In genomic region chr7:44521710-44522109, GRCm38 (mm10) we compare ENCODE assay signal across 7 mouse cellular contexts. TPM values are rescaled to one million over a fixed set of nuclear protein-coding genes. Genes with fewer than 3 reads are reported as not detected.
DNase-seq lines count a peak whose midpoint lies in the region; ATAC-seq and TF ChIP-seq lines count a peak whose summit lies in the region.

No protein-coding gene starts in this region.

- dilution Hi-C loops in CH12.LX (cut with MboI; ENCODE audit: extremely low pct_ligation_motif_present, extremely low pct_unique_long_range_greater_than_20kb, low sequenced_read_pairs): no loop called here

- WGBS in heart, embryonic 16.5 days: 2% methylated on average over 20 of the region's 20 CpGs

- H3K27me3 ChIP-seq in CH12.LX (replicated peaks): no peaks in the 10 kb centered on the region
- H3K27me3 ChIP-seq in heart, embryonic 16.5 days (ENCODE audit: control insufficient read depth, insufficient read depth, low read length): peaks cover 31% of the 10 kb centered on the region

- ATAC-seq in heart, embryonic 16.5 days (replicated peaks; ENCODE audit: extremely low read depth, insufficient read depth, low FRiP score): no peak

- H3K36me3 ChIP-seq in CH12.LX (replicated peaks in 1 of 2; ENCODE audit: control insufficient read depth in 1 of 2, insufficient read depth in 1 of 2, low read length in 1 of 2): peaks cover 4 to 48% of the 10 kb centered on the region in 2 experiments
- H3K36me3 ChIP-seq in heart, embryonic 16.5 days (ENCODE audit: control insufficient read depth, insufficient read depth): no peaks in the 10 kb centered on the region

- no peak overlapping the region for H3K27ac ChIP-seq in CH12.LX (ENCODE audit: insufficient read depth, low read depth)
- H3K27ac ChIP-seq in heart, embryonic 16.5 days (ENCODE audit: low read length): no peak overlapping the region

- H3K9ac ChIP-seq in CH12.LX (ENCODE audit: insufficient read depth, low read depth): no peak overlapping the region
- no peak overlapping the region for H3K9ac ChIP-seq in heart, embryonic 16.5 days (ENCODE audit: low read length)

- H3K9me3 ChIP-seq in CH12.LX (replicated peaks; ENCODE audit: low read length): no peaks in the 10 kb centered on the region
- no peaks in the 10 kb centered on the region; the same call in 1 of the 2 replicates for H3K9me3 ChIP-seq in heart, embryonic 16.5 days (replicated peaks; ENCODE audit: control insufficient read depth, low read length)

- no peaks in the 10 kb centered on the region for H3K79me2 ChIP-seq in CH12.LX (replicated peaks; ENCODE audit: control insufficient read depth, extremely low read depth, insufficient read depth, poor library complexity, severe bottlenecking)

- H3K4me1 ChIP-seq in CH12.LX (ENCODE audit: control insufficient read depth in 1 of 2, insufficient read depth in 2 of 2): peaks cover 17 to 49% of the 10 kb centered on the region in 2 experiments
- peaks cover 17% of the 10 kb centered on the region for H3K4me1 ChIP-seq in heart, embryonic 16.5 days (ENCODE audit: control insufficient read depth, insufficient read depth, low read length)

- peak in 1 of 2 experiments; percentile 84; a peak in 2 of 4 replicates for TF ChIP-seq CTCF in CH12.LX (conservative IDR thresholded peaks at IDR 0.05 in 1 of 2, IDR thresholded peaks at IDR 0.05 in 1 of 2; ENCODE audit: low read depth in 2 of 2, low read length in 2 of 2)

- DNase-seq in CH12.LX (ENCODE audit: extremely low read depth) (peak; percentile 50), NIH3T3 (ENCODE audit: low read depth) (peak; percentile 34)
- peak; percentile 67 for DNase-seq in embryo, embryonic 9.5 days (ENCODE audit: extremely low spot score)
- DNase-seq in kidney, postnatal 25 days: peak; percentile 75 to 76
- DNase-seq in lung, postnatal 36 days: peak; percentile 75
- DNase-seq in skeletal muscle tissue, adult 2 months (ENCODE audit: low read depth, low spot score): peak; percentile 66

- TF ChIP-seq POLR2A in CH12.LX (IDR thresholded peaks at IDR 0.05; ENCODE audit: low read depth, low read length): no peak

- H3K4me2 ChIP-seq in CH12.LX (ENCODE audit: insufficient read depth, low read depth, poor library complexity, severe bottlenecking): no peak overlapping the region
- peak overlapping the region; percentile 16 for H3K4me2 ChIP-seq in heart, embryonic 16.5 days (ENCODE audit: low read depth, low read length)

- in situ Hi-C loops in CH12.LX (cut with MboI; ENCODE audit: low pct_ligation_motif_present, low pct_unique_long_range_greater_than_20kb, low sequenced_read_pairs): no loop called here

- H3K4me3 ChIP-seq in CH12.LX (replicated peaks in 1 of 3; ENCODE audit: low read depth in 2 of 3, low read length in 2 of 3, poor library complexity in 1 of 3): no peak overlapping the region
- 0 out of 2 replicates have a peak overlapping the region, but pooled peaks have one; percentile 3 for H3K4me3 ChIP-seq in heart, embryonic 16.5 days (ENCODE audit: low read length)

- TF ChIP-seq RAD21 in CH12.LX (IDR thresholded peaks at IDR 0.05; ENCODE audit: low read depth, low read length): peak; percentile 81

- no peak for TF ChIP-seq EP300 in CH12.LX (IDR thresholded peaks at IDR 0.05; ENCODE audit: low read length)

TF ChIP-seq in CH12.LX, 34 proteins besides CTCF, POLR2A, EP300 and RAD21:
- TF ChIP-seq MEF2A (IDR thresholded peaks at IDR 0.05; ENCODE audit: borderline replicate concordance, low read depth, low read length) (no peak), ZKSCAN1 (IDR thresholded peaks at IDR 0.05; ENCODE audit: borderline replicate concordance, low read depth, low read length) (no peak), MAFK (IDR thresholded peaks at IDR 0.05; ENCODE audit: insufficient replicate concordance, low read length) (no peak), ZC3H11A (IDR thresholded peaks at IDR 0.05; ENCODE audit: low read depth, low read length) (peak; percentile 49), HCFC1 (IDR thresholded peaks at IDR 0.05; ENCODE audit: low read depth, low read length) (no peak), ETS1 (conservative IDR thresholded peaks at IDR 0.05; ENCODE audit: low read depth, low read length) (no peak), JUND (conservative IDR thresholded peaks at IDR 0.05; ENCODE audit: low read depth, low read length) (no peak), SIN3A (IDR thresholded peaks at IDR 0.05; ENCODE audit: low read length) (no peak), JUN (IDR thresholded peaks at IDR 0.05; ENCODE audit: insufficient read depth, low read depth, low read length) (no peak), USF1 (IDR thresholded peaks at IDR 0.05; ENCODE audit: low read depth, low read length) (no peak), IRF4 (IDR thresholded peaks at IDR 0.05; ENCODE audit: low read depth, low read length) (no peak), TCF12 (IDR thresholded peaks at IDR 0.05; ENCODE audit: low read depth, low read length) (no peak), NELFE (IDR thresholded peaks at IDR 0.05; ENCODE audit: low read depth, low read length) (0 out of 2 replicates have a peak, but pooled peaks have one; percentile 16), PAX5 (IDR thresholded peaks at IDR 0.05; ENCODE audit: low read length) (no peak), SMC3 (IDR thresholded peaks at IDR 0.05; ENCODE audit: low read depth, low read length) (peak; percentile 92), POLR2AphosphoS2 (IDR thresholded peaks at IDR 0.05; ENCODE audit: low read depth, low read length) (no peak), BHLHE40 (IDR thresholded peaks at IDR 0.05; ENCODE audit: low read depth, low read length) (no peak), CHD2 (IDR thresholded peaks at IDR 0.05; ENCODE audit: low read length) (no peak)

RNA-seq across cellular contexts. Expression of gene Mybpc2, which starts 2.7 kb away (rescaled TPM):
- total RNA-seq in CH12.LX (2012; rRNA removed) (3.0 and 5.0 TPM in 2 replicates), CH12.LX (2014; rRNA removed) (2.0 TPM in 2 replicates)
- 8.3 and 8.6 TPM in 2 replicates for polyA plus RNA-seq in CH12.LX (2012; ENCODE audit: insufficient read length, low read depth)
- polyA plus RNA-seq in heart, embryonic 16.5 days (2015; fragmentation: Nextera tagmentation; extraction: Ambion mirVana): 4.5 and 4.6 TPM in 2 replicates

RNA-seq across cellular contexts. Expression of gene Spib, which starts 10.2 kb away (rescaled TPM):
- 135 and 200 TPM in 2 replicates for total RNA-seq in CH12.LX (2012; rRNA removed)
- total RNA-seq in CH12.LX (2014; rRNA removed): 162 and 194 TPM in 2 replicates
- polyA plus RNA-seq in CH12.LX (2012; ENCODE audit: insufficient read length, low read depth): 279 and 336 TPM in 2 replicates
- 4.0 and 5.9 TPM in 2 replicates for polyA plus RNA-seq in heart, embryonic 16.5 days (2015; fragmentation: Nextera tagmentation; extraction: Ambion mirVana)

RNA-seq across cellular contexts. Expression of gene Fam71e1, which starts 25.3 kb away (rescaled TPM):
- total RNA-seq in CH12.LX (2012; rRNA removed) (1.2 and 1.3 TPM in 2 replicates), CH12.LX (2014; rRNA removed) (not detected in 2 replicates)
- 0.33 and 0.39 TPM in 2 replicates for polyA plus RNA-seq in CH12.LX (2012; ENCODE audit: insufficient read length, low read depth)
- 6.8 and 7.6 TPM in 2 replicates for polyA plus RNA-seq in heart, embryonic 16.5 days (2015; fragmentation: Nextera tagmentation; extraction: Ambion mirVana)

RNA-seq across cellular contexts. Expression of gene Emc10, which starts 25.4 kb away (rescaled TPM):
- total RNA-seq in CH12.LX (2012; rRNA removed) (25.9 and 32.4 TPM in 2 replicates), CH12.LX (2014; rRNA removed) (14.1 and 14.4 TPM in 2 replicates)
- polyA plus RNA-seq in CH12.LX (2012; ENCODE audit: insufficient read length, low read depth): 42.7 and 49.1 TPM in 2 replicates
- 87.9 and 88.7 TPM in 2 replicates for polyA plus RNA-seq in heart, embryonic 16.5 days (2015; fragmentation: Nextera tagmentation; extraction: Ambion mirVana)

RNA-seq across cellular contexts. Expression of gene Pold1, which starts 26.9 kb away (rescaled TPM):
- total RNA-seq in CH12.LX (2012; rRNA removed) (103 and 131 TPM in 2 replicates), CH12.LX (2014; rRNA removed) (44.2 and 49.3 TPM in 2 replicates)
- 61.4 and 67.6 TPM in 2 replicates for polyA plus RNA-seq in CH12.LX (2012; ENCODE audit: insufficient read length, low read depth)
- 61.1 and 70.5 TPM in 2 replicates for polyA plus RNA-seq in heart, embryonic 16.5 days (2015; fragmentation: Nextera tagmentation; extraction: Ambion mirVana)

Comparison
In these comparisons a context has a peak if more than half of its experiments do, and no peak if none do; other contexts are left out.
1. RNA of gene Spib, which starts 10.2 kb away (polyA plus RNA-seq): 279 to 336 TPM in CH12.LX; 4.0 to 5.9 TPM in heart, embryonic 16.5 days; every median in the first group is over 10 times any median in the second.
2. Peak in every context shown above with its lines, with median percentiles within 50 percentile points of each other: DNase-seq.